Mouse (Mus musculus) MEL (cell line): Measurements from ENCODE around the gene Kctd20. TPM values are rescaled to one million over a fixed set of nuclear protein-coding genes. Genes with fewer than 3 reads are reported as not detected.

Experiments used
- DNase-seq: peaks from one replicate; pipeline ENCODE4 v3.0.0; 2011; ENCODE audit warnings: low read depth, low spot score
- H3K27ac ChIP-seq: 2 replicates; pipeline ENCODE4 v1.5.1; 2012; ENCODE audit warnings: low read depth, mild to moderate bottlenecking, control low read depth, low read length, moderate library complexity; ENCODE audit not compliant: control insufficient read depth
- H3K27me3 ChIP-seq, 2 experiments: fragments of 150-350 bp in 1 of 2; sonication (generic) in 1 of 2; 2 replicates each; pipeline ENCODE4 v1.6.1; 2012; ENCODE audit warnings: low read length in 2 of 2, mild to moderate bottlenecking in 2 of 2, improper control_type of control experiment in 1 of 2, moderate library complexity in 1 of 2; ENCODE audit not compliant: insufficient read depth in 2 of 2, control insufficient read depth in 1 of 2
- H3K36me3 ChIP-seq, 2 experiments: 2 replicates each; pipeline ENCODE4 v1.6.1; 2012 to 2014; ENCODE audit warnings: low read length in 2 of 2, improper control_type of control experiment in 1 of 2, inconsistent platforms in 1 of 2, mild to moderate bottlenecking in 1 of 2; ENCODE audit not compliant: insufficient read depth in 2 of 2, control insufficient read depth in 1 of 2
- H3K4me1 ChIP-seq, 2 experiments: fragments of 150-350 bp in 1 of 2; sonication (generic) in 1 of 2; 2 replicates each; pipeline ENCODE4 v1.6.1; 2012; ENCODE audit warnings: low read length in 2 of 2, improper control_type of control experiment in 1 of 2, mild to moderate bottlenecking in 1 of 2; ENCODE audit not compliant: insufficient read depth in 2 of 2, control insufficient read depth in 1 of 2
- H3K4me3 ChIP-seq, 2 experiments: fragments of 150-350 bp in 1 of 2; sonication (generic) in 1 of 2; 2 replicates each; pipeline ENCODE4 v1.5.1; 2012; ENCODE audit warnings: low read depth in 2 of 2, low read length in 2 of 2, mild to moderate bottlenecking in 2 of 2, moderate library complexity in 2 of 2, control low read depth in 1 of 2, improper control_type of control experiment in 1 of 2; ENCODE audit not compliant: control insufficient read depth in 1 of 2, insufficient read depth in 1 of 2
- H3K79me2 ChIP-seq: 2 replicates; pipeline ENCODE4 v1.6.1; 2012; ENCODE audit warnings: mild to moderate bottlenecking, low read length, moderate library complexity; ENCODE audit not compliant: control insufficient read depth, poor library complexity, insufficient read depth
- H3K9ac ChIP-seq: 2 replicates; pipeline ENCODE4 v1.6.1; 2012; ENCODE audit warnings: low read depth, mild to moderate bottlenecking, control low read depth, low read length, moderate library complexity; ENCODE audit not compliant: control insufficient read depth, poor library complexity, severe bottlenecking
- H3K9me3 ChIP-seq: fragments of 150-350 bp; sonication (generic); replicated peaks from 2 replicates; pipeline ENCODE4 v1.6.1; 2012; ENCODE audit warnings: mild to moderate bottlenecking, low read length, improper control_type of control experiment, moderate library complexity; ENCODE audit not compliant: insufficient read depth
- BHLHE40 ChIP-seq: IDR thresholded peaks from 2 replicates; pipeline ENCODE4 v1.6.1; 2012; ENCODE audit warnings: low read depth, mild to moderate bottlenecking, inconsistent platforms, low read length, improper control_type of control experiment, borderline replicate concordance
- CHD2 ChIP-seq: IDR thresholded peaks from 2 replicates; pipeline ENCODE4 v1.6.1; 2011; ENCODE audit warnings: low read length, improper control_type of control experiment
- EP300 ChIP-seq, 2 experiments: IDR thresholded peaks; 2 replicates each; pipeline ENCODE4 v1.6.1; 2011; ENCODE audit warnings: improper control_type of control experiment in 2 of 2, low read length in 2 of 2, low read depth in 1 of 2, mild to moderate bottlenecking in 1 of 2
- GATA1 ChIP-seq: IDR thresholded peaks from 2 replicates; pipeline ENCODE4 v1.6.1; 2011; ENCODE audit warnings: low read depth, low read length, improper control_type of control experiment
- MAFK ChIP-seq: IDR thresholded peaks from 2 replicates; pipeline ENCODE4 v1.6.1; 2011; ENCODE audit warnings: low read depth, mild to moderate bottlenecking, low read length, improper control_type of control experiment, borderline replicate concordance
- MAZ ChIP-seq: IDR thresholded peaks from 2 replicates; pipeline ENCODE4 v1.6.1; 2012; ENCODE audit warnings: low read depth, mild to moderate bottlenecking, inconsistent platforms, low read length, improper control_type of control experiment
- MYB ChIP-seq: IDR thresholded peaks from 2 replicates; pipeline ENCODE4 v1.6.1; 2011; ENCODE audit warnings: mild to moderate bottlenecking, low read depth, low read length, improper control_type of control experiment
- NELFE ChIP-seq: IDR thresholded peaks from 2 replicates; pipeline ENCODE4 v1.6.1; 2011; ENCODE audit warnings: low read depth, low read length, improper control_type of control experiment
- NRF1 ChIP-seq: IDR thresholded peaks from 2 replicates; pipeline ENCODE4 v1.6.1; 2014; ENCODE audit warnings: low read depth, mild to moderate bottlenecking, inconsistent platforms, low read length, improper control_type of control experiment, moderate library complexity; ENCODE audit not compliant: poor library complexity, insufficient read depth, severe bottlenecking
- POLR2A ChIP-seq, 2 experiments: IDR thresholded peaks; 2 replicates each; pipeline ENCODE4 v1.6.1; 2011 to 2012; ENCODE audit warnings: low read length in 2 of 2, mild to moderate bottlenecking in 2 of 2, control low read depth in 1 of 2, improper control_type of control experiment in 1 of 2, low read depth in 1 of 2, moderate library complexity in 1 of 2; ENCODE audit not compliant: control insufficient read depth in 1 of 2, insufficient read depth in 1 of 2, poor library complexity in 1 of 2
- POLR2AphosphoS2 ChIP-seq: IDR thresholded peaks from 2 replicates; pipeline ENCODE4 v1.6.1; 2011; ENCODE audit warnings: low read length, improper control_type of control experiment
- POLR2AphosphoS5 ChIP-seq: IDR thresholded peaks from 2 replicates; pipeline ENCODE4 v1.6.1; 2012; ENCODE audit warnings: low read depth, borderline replicate concordance, mild to moderate bottlenecking, inconsistent platforms, low read length, moderate library complexity, mixed read lengths
- RCOR1 ChIP-seq: IDR thresholded peaks from 2 replicates; pipeline ENCODE4 v1.6.1; 2012; ENCODE audit warnings: low read depth, mild to moderate bottlenecking, inconsistent platforms, low read length, improper control_type of control experiment
- SIN3A ChIP-seq: IDR thresholded peaks from 2 replicates; pipeline ENCODE4 v1.6.1; 2012; ENCODE audit warnings: low read length, improper control_type of control experiment, inconsistent platforms
- TAL1 ChIP-seq: IDR thresholded peaks from 2 replicates; pipeline ENCODE4 v1.6.1; 2012; ENCODE audit warnings: mild to moderate bottlenecking, inconsistent platforms, low read length, moderate library complexity, mixed read lengths
- TBP ChIP-seq: IDR thresholded peaks from 2 replicates; pipeline ENCODE4 v1.8.0; 2011; ENCODE audit warnings: low read depth, low read length, improper control_type of control experiment
- ZKSCAN1 ChIP-seq: IDR thresholded peaks from 2 replicates; pipeline ENCODE4 v1.6.1; 2012; ENCODE audit warnings: low read depth, mild to moderate bottlenecking, inconsistent platforms, low read length, improper control_type of control experiment, moderate library complexity
- ZMIZ1 ChIP-seq: IDR thresholded peaks from 2 replicates; pipeline ENCODE4 v1.6.1; 2012; ENCODE audit warnings: low read depth, mild to moderate bottlenecking, inconsistent platforms, low read length, improper control_type of control experiment, moderate library complexity
- ZNF384 ChIP-seq: IDR thresholded peaks from 2 replicates; pipeline ENCODE4 v1.6.1; 2012; ENCODE audit warnings: low read depth, mild to moderate bottlenecking, inconsistent platforms, low read length, improper control_type of control experiment
- polyA plus RNA-seq, 2 experiments: library from polyadenylated mRNA; stranded (reverse) in 1 of 2; unstranded in 1 of 2; fragments of >175 nt in 1 of 2; fragments of >200 nt in 1 of 2; gene quantifications; 2 replicates each; pipeline versions ENCODE4 v1.2.1 to v1.2.4; 2012; ENCODE audit warnings: low replicate concordance in 2 of 2, low read depth in 1 of 2; ENCODE audit not compliant: insufficient read length in 2 of 2, insufficient read depth in 1 of 2, missing spikeins in 1 of 2
- total RNA-seq: library from RNA; depleted of rRNA; stranded (reverse); fragments of 300-350 nt; gene quantifications from 2 replicates; pipeline ENCODE4 v1.2.3, GENCODE M21; 2012

Gene Kctd20
- total and polyA plus RNA-seq, 3 experiments = 41.8 to 65.4 TPM; not detected in 1

GRCm38 (mm10) chr17:29006812-29007211 is 55.1 kb downstream of the Kctd20 start:
- Histone ChIP-seq H3K27me3 (no peaks in the 10 kb centered on the region), H3K4me3 (peak overlapping the region; percentile 78 to 83), H3K79me2 (peaks cover 24% of the 10 kb centered on the region), H3K9ac (peak overlapping the region; percentile 89), H3K27ac (peak overlapping the region; percentile 68; the same call in 1 of the 2 replicates), H3K9me3 (no peaks in the 10 kb centered on the region), H3K36me3 (peaks cover 0 to 17% of the 10 kb centered on the region in 2 experiments; a peak in 2 of 4 replicates), H3K4me1 (peaks cover 5 to 20% of the 10 kb centered on the region in 2 experiments)
- TF ChIP-seq MAFK = no peak
- 0 out of 2 replicates have a peak, but pooled peaks have one; percentile 6 for TF ChIP-seq GATA1
- TF ChIP-seq ZMIZ1 = no peak
- peak; percentile 47; the same call in 1 of the 2 replicates for TF ChIP-seq ZNF384
- TF ChIP-seq MYB = no peak
- TF ChIP-seq CHD2 = no peak
- TF ChIP-seq MAZ = no peak
- TF ChIP-seq POLR2A (IDR thresholded peaks at IDR 0.05; ENCODE audit: control insufficient read depth in 1 of 2, insufficient read depth in 1 of 2, low read depth in 1 of 2, low read length in 2 of 2, poor library complexity in 1 of 2) = peak in 1 of 2 experiments; percentile 10; a peak in 1 of 4 replicates
- no peak for TF ChIP-seq RCOR1
- no peak for TF ChIP-seq BHLHE40
- TF ChIP-seq POLR2AphosphoS2 = no peak
- no peak for TF ChIP-seq ZKSCAN1
- TF ChIP-seq TBP = 0 out of 2 replicates have a peak, but pooled peaks have one; percentile 15
- no peak for TF ChIP-seq POLR2AphosphoS5
- peak; percentile 9; the same call in 1 of the 2 replicates for TF ChIP-seq SIN3A
- no peak for TF ChIP-seq NRF1
- no peak for TF ChIP-seq NELFE
- peak; percentile 60 for DNase-seq

GRCm38 (mm10) chr17:29007243-29007640 is 55.5 kb downstream of the Kctd20 start:
- H3K9me3 ChIP-seq = no peaks in the 10 kb centered on the region
- DNase-seq = no peak
- peak overlapping the region; percentile 89 for H3K9ac ChIP-seq
- peak overlapping the region; percentile 78 to 83 for H3K4me3 ChIP-seq
- peaks cover 24% of the 10 kb centered on the region for H3K79me2 ChIP-seq
- H3K36me3 ChIP-seq = peaks cover 0 to 17% of the 10 kb centered on the region in 2 experiments; a peak in 2 of 4 replicates
- peaks cover 5 to 20% of the 10 kb centered on the region in 2 experiments for H3K4me1 ChIP-seq
- TF ChIP-seq TBP = no peak
- TF ChIP-seq TAL1 = no peak
- no peak for TF ChIP-seq EP300 (IDR thresholded peaks at IDR 0.05; ENCODE audit: low read depth in 1 of 2, low read length in 2 of 2)
- TF ChIP-seq NELFE = no peak
- no peaks in the 10 kb centered on the region for H3K27me3 ChIP-seq
- peak overlapping the region; percentile 68 for H3K27ac ChIP-seq
